Mouse (Mus musculus) left cerebral cortex, adult 18-20 months (tissue): ENCODE results near the gene Alg9. TPM values are rescaled to one million over a fixed set of nuclear protein-coding genes. Genes with fewer than 3 reads are reported as not detected.

Experiments
- DNase-seq, 2 experiments: peaks; one replicate each; pipeline ENCODE4 v3.0.0; 2021 to 2022; ENCODE audit warnings: low spot score in 2 of 2, mixed read lengths in 1 of 2
- total RNA-seq, 2 experiments: library from RNA; stranded (reverse); gene quantifications; 2 replicates each; pipeline ENCODE4 v1.2.3; 2021

Gene Alg9
- total RNA-seq, 2 experiments from 2014 or later = 24.5 to 32.6 TPM

DNA sequence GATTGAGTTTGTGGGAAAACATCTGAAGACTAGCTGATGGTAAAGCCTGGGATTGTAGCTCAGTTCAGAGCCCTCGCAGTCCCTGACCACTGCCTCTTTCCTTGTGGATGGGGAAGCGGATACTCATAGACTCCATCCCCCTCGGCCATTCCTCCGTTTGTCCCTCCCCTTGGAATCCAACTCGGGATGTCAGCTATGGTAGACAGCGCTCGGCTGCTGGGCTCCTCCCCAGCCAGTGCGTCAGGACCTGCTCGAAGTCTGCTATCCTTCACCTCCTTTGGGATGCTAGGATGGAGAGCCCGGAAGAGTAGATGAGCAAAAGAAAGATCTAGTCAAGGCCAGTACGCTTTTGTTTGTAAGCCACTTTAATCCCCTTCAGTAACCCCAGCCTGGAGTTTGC, 75.5 kb downstream of the Alg9 start:
- DNase-seq = no peak

DNA sequence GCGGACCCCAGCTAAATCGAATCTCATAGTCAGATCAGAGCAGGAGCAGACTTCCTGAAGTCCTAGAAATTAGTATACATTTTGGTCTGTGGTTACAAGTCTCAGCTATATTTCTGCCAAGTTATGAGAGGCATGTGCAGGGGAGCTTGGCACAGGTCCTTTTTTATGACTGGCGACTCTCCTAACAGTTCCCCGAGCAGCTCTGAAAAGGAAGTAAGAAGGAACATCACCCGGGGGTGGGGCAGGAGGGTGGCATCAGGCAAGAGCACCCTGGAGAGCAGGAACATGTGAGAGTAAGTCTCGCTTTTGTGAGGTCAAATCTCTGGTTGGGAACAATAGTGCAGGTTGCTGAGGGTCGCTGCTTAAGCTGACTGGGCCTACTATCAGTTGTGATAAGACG, 75.9 kb downstream of the Alg9 start:
- DNase-seq = peak; percentile 39 to 56

DNA sequence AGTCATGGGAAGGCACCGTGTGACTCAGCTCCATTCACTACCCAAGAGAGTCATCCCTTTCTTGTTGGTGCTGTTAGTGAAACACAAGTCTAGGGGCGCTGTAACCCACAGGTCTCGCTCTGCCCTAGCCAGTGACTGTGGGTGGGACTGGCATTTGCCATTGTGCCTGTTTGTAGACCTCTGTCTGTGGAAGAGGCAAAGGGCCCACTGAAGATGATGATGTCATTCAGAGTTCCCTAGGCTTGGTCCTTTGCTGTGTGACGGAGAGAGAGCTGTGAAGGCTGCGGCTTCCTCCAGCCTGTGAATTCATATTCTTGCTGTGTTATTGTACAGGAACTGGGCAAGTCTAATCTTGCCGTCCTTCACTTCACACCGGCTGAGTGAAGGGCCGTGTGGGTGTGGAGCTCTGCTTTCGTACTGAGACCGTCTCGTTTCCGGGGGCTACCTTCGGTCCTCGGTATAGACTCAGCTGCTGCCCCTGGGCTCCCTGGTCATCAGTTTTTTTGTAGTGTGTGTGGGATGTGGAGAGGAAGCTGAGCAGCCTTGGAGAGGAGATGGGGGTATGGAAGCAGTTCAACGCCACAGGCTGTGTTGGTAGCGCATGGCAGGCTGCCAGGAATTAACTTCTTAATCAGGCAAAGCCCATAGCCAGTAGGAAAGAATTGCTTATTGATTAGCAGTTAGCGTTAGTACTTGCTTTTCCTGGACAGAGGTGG, 78.0 kb downstream of the Alg9 start:
- no peak for DNase-seq

DNA sequence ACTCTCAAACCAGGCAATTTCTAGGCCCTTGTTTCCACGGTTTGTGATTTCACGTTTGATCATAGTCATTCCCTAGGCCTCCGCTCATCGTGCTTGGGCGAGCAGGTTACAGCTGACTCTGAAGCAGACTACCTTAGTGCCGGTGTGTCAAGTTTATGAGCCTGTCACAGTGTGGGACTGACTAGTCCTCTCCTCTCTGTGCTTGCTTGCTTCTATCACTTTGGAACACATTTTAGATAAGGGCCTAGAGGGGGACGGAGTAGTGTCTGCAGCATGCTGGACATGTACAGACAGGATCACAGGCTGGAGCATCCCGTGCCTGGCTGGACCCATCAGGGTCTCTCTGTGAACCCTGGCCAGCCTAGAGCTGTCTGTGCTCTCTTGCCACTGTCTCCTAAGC, 79.6 kb downstream of the Alg9 start:
- DNase-seq = no peak

DNA sequence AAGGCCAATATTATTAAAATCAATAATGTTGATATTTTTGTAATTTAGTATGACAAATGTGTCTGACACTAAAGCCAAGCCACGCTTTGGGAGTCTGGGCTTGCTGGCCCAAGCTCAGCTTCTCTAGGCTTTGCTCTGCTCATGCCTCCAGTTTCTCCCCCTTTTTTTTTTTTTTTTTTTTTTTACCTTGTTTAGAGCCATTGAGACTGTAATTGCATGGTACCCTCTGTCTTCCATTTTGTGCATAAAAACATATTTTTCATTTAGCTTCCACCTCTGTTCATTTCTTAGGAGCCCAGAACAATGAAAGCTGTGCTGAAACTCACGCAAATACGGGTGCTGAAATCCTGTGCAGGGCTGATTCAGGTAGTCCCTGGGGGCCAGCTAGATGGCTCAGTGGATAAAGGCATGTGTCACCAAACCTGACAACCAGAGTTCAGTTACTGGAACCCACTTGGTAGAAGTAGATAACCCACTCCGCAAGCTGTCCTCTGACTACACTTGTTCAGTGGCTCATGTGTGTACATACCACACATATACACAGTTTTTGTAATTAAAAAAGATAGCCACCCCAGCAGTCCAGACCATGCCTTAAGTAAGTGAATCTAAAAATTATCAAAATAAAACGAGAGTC, 80.4 kb downstream of the Alg9 start:
- no peak for DNase-seq

DNA sequence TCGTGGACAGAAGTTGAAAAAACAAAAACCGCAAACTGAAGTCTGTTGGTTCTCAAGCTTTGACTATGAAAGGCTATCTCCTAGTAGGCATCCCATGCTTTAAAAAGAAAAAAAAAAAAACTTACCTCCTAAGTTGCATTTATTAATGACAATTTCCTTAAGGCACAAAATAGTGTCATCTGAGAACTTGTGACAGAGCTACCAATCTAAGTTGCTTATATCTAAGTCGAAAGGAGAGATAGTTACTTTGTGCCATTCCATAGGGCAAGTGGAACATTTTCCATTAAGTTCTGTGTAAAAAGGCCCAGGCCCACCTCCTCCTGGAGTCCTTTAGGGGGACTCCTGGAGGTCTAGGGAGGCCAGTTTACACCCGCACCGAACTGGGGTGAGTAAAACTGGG, 81.0 kb downstream of the Alg9 start:
- no peak for DNase-seq

DNA sequence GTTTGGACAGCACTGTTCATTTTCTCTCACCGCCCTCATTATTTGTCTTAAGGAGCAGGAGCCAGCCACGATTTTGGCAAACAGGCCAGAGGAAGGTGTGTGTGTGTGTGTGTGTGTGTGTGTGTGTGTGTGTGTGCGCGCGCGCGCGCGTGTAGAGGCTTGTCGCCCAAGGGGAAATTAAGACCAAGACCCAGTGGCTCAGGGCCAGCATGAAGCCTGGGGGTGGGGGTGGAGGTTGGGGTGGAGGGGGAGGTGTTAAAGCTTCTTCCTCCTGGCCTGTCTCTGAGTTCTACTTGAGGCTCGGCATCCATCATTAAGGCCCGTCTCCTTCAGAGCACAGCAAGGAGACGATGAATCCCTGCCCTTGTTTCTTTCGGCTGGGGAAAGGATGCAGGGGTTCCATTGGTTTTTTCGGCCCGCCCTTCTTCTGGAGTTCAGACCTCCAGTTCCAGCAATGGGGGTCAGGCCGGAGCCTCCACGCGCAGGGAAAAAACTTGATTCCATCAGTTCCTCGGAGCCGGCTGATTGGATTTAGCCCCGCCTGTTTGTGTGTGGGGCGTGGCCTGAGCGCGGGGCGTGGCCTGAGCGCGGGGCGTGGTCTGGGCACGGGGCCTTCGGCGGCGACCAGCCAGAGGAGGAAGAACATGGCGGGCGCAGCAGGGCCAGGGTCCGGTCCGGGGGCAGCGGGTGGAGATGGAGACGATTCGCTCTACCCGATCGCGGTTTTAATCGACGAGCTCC, 81.7 kb downstream of the Alg9 start:
- DNase-seq = peak; percentile 87 to 92

DNA sequence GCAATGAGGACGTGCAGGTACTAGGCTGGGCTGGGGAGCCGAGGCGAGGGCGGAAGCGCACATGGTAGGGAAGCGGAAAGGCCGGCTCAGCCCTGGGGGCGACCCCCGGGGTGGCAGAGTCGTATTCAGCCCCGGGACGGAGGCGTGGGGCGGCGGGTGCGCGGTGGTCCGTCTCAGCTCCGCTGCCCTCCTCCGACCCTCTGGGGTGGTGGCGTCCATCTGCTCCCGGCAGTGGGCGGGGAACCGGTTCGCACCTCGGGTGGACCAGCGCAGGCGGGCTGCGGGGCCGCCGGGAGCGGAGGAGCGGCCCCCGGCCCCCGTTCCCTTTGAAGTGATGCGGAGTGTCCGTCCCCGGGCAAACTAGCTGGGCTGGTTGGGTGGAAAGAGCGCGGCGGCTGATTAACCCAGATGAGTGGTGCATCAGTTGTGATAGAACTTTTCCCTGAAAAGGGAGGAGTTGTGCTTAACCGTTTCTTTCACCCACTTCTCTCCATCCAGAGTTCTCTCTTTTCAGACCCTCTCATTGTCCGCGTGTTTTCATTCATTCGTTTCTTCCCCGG, 82.3 kb downstream of the Alg9 start:
- DNase-seq = peak in 1 of 2 experiments; percentile 50

DNA sequence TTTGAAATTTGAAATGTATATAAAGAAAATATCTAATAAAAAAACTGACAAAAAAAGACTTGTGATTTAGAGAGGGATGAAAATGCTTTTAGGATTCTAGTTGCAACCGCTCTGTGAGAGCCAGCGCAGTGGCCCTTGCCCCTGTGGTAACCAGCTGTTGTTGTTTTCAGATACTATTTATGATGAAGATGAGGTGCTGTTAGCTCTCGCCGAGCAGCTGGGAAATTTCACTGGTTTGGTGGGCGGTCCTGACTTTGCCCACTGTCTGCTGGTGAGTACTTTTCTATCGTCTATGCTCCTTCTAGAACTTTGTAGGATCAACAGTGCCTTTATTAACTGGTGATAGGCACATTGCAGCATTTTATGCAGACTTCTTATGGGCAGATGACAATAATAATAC, 83.9 kb downstream of the Alg9 start:
- no peak for DNase-seq

DNA sequence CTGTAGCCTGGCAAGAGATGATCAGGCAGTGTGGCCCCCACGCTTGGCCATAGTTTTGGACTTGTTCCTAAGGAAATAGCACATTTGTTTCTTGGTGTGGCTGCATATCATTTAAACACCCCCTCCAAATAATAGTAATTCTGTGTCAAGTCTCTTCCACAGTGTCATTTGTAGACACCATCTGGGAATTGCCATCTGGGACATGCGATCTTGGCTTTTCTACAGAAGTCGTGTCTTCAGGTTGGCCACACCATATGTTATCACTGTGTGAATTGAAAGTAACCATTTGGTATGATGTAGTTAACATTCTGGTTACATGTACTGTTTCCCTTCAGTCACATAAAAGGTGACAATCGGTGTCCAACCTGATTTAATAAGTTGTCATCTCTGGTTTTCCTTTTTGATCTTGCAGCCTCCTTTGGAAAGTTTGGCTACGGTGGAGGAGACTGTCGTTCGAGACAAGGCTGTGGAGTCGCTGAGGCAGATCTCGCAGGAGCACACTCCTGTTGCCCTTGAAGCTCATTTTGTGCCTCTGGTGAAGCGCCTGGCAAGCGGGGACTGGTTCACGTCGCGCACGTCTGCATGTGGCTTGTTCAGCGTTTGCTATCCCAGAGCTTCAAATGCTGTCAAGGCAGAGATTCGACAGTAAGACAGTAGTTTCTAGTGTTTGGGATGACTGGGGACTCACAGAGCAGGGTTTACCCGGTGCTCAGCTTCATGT, 86.5 kb downstream of the Alg9 start:
- DNase-seq = peak in 1 of 2 experiments; percentile 40

DNA sequence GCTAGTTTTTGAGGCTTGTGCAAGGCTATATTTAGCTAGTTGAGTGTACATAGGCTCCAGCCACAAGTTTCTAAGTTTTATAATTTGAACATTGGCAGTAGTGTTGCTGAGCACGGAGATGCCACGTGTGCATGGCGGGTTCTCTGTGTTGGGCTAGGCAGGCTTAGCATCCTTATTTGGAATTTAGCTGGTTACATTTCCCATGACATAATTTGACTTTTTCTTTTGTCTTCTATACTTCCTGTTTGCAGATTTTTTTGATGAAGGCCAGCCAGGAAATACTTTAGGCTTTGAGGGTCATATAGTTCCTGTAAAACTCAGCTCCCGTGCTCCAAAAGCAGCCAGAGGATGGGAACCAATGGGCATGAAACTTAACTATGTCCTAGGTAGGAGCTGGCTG, 89.0 kb downstream of the Alg9 start:
- DNase-seq = no peak

DNA sequence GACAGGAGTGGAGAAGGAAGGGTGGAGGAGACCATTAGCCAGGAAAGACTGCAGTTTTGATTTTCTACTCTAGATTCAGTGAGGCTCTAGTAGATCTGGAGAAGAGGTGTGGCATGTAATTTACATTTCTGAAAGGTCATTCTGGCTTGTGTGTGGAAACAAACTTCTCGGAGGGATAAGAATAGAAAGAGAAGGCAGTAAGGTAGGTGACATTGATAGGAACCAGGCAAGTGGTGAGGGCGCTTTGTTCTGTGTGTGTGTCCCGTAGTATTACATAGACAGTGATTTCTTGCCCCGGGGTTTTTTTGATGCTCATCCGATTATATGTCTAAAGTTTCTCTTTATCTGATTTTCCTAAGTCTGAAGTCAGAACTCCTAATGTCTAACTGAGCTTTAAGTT, 90.1 kb downstream of the Alg9 start:
- DNase-seq = no peak

DNA sequence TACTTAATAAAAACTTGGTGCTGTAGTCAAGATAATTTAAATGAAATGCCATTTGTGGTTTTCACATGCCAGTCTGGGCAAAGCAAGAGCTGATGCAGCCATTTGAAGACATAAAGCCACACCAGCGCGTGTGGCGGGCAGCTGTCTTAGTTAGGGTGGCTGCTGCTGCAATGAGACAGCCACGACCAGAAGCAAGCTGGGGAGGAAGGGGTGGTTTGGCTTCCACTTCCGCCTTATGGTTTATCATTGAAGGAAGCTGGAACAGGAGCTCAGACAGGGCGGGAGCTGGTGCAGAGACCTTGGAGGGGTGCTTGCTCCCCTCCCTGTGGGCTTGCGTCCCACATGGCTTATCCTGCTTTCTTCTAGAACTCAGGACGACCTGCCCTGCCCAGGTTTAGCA, 91.0 kb downstream of the Alg9 start:
- no peak for DNase-seq

DNA sequence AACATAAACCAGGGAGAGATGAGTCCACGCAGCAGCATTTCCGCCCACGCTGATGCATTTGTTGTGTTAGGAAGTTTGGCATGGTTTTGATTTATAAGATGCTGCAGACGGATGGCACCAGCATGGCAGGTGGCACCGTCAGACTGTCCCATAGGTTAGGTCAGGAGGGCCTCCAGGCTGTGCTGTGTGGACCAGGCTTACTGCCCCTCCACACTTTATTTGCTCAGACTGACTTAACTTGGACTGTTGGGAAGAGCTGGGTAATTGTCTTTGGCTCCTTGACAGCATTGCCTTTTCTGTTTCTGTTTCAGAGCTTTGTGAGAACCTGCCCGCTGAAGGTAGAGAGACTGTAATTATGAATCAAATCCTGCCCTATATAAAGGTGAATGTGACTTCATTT, 92.2 kb downstream of the Alg9 start:
- DNase-seq = no peak

DNA sequence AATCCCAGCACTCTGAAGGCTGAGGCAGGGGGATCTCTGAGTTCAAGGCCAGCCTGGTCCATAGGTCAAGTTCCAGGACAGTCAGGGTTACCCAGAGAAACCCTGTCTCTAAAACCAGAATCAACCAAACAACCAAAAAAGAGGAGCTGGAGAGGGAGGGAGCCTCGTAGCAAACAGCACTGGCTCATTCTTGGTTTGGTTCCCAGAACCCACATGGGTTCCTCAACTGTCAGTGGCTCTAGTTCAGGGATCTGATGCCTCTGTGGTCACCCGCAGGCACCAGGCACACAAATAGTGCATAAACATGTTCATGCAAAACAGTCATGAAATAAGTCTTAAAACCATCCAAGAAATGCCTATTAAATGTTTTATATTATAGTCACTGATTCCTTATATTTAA, 93.4 kb downstream of the Alg9 start:
- DNase-seq = no peak

DNA sequence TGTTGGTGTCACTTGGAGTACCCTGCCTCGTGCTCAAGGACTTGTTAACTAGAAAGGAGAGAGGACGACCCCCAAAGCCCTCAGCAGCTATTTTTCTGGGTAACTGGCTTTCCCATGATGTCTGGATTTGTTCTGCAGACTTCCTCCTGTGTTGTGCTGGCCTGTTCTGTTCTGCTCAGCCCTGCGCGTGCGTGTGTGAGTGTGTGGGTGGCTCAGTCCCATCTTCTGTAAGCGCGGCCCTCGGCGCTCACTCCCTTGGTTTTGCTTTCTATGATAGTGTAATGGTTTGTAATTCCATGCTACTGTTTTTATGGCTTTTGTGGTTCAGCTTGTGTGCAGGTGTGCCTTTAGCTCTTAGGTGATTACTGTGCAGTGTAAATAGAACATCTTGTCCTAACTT, 98.4 kb downstream of the Alg9 start:
- DNase-seq = peak in 1 of 2 experiments; percentile 59

DNA sequence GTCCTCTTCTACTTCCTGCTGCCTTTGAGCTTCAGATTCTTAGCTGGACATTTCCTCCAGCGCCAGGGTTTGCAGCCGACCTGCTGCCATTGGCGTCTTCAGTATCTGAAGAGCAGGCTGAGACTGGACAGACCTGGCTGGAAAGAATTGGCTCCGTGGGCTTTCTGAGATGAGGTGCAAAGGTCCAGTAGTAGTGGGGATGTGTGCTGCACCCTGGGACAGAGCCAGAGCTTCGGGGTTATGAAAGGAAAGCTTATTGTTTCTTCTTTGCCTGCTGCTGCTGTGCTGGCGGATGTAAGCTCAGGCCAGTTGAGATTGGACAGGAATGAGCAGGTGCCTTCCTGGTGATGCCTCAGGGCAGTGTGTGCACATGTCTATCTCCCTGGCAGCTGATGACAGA, 99.2 kb downstream of the Alg9 start:
- no peak for DNase-seq

DNA sequence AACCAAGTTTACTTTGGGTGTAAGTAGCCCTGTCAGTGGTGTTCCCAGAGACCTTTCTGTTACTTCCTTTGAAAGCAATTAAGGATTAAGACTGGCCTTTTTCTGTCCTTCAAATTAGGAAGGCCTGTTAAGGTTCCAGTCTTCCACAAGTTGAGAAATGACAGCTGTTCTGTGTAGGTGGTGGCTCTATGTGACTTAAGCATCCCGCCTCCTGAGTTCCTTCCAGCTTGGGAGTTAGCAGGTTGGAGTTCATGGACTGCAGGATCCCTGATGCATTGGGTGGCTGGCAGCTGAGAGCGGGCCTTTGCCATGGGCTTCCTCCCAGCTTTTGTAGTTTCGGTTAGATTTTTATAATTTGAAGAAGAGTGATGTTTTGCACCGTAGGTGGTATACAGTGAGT, 100.7 kb downstream of the Alg9 start:
- no peak for DNase-seq

DNA sequence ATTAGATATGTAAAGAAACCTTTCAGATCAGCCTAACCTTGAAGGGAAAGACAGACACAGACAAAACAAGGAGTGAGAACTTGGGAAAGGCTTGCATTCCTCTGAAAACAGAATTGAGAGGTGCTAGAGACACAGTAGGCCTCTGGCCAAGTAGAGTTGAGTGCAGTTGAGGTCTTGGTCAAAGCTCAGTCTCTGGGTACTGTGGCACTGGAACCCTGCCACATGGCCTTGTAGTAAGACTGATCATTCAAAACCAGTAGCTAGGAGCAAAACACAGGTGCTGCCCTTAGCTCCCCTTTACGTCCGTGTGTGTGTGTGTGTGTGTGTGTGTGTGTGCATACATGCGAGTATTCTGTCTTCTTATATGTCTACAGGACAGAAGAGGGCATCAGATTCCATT, 101.5 kb downstream of the Alg9 start:
- DNase-seq = no peak

DNA sequence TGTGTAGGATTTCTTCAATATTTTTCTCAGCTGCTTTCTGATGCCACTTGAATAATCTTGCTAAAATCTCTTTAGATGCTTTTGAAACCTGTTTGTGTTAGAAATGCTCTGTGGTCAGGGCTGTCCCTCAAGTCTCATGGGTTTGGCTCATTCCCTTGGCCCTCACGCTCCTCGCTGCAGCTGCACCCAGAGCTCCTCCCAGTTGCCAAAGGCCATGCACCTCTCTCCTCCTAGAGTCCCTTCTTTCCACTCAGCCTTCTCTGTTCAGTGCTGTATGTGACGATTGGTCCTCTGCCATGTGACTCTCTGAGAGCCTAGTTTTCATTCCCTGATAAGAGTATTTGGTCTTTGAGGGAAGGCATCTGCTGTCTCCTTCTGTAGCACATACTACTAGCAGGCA, 102.6 kb downstream of the Alg9 start:
- no peak for DNase-seq

DNA sequence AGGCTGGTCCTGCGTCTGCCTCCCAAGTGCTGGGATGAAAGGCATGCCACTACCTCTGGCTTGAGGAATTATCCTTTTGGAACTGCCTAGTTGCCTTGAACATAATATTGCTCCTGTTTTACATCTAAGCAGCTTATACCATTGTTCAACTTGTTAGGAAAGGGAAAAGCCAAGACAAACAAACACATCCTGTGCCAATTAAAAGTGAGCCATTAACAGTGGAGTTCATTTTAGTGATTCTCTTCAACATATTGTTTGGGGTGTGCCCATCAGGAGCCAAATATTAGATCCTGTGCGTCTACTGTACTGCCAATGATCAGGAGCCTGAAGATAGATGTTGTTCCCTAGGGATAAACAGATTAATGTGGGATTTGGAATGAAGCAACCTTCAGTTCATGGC, 107.4 kb downstream of the Alg9 start:
- no peak for DNase-seq

DNA sequence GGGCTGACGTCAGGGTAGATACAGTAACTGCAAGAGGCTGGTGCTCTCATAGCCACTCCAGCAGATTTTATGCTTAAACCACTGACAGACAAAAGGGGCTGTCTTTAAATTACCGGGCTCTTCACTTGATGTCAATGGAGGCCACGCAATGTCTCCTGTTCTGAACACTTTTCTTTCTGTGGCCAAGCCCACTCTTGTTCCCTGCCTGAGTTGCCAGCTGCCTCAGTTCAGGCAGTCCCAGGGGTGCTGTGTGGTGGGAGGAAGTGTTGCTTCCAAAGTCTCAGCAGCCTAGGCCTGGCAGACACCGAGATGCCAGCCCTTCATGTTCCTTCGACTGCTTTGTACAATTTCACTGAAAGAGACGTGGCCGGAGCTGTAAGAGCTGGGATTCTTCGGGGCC, 109.3 kb downstream of the Alg9 start:
- peak; percentile 45 to 68 for DNase-seq
